Mouse (Mus musculus) heart, embryonic 15.5 days (tissue): ENCODE data around the gene Gm5089. TPM values are rescaled to one million over a fixed set of nuclear protein-coding genes. Genes with fewer than 3 reads are reported as not detected.
A peak's percentile ranks its signal among the peaks of the same experiment; 100 is the strongest.

Experiments used
- ATAC-seq: fragments of 200-750 bp; cut with Nextera tagmentation; replicated peaks from 2 replicates; pipeline ENCODE4 v1.8.0; 2017; ENCODE audit warnings: low read depth, moderate TSS enrichment; ENCODE audit not compliant: insufficient number of reproducible peaks, insufficient read depth, low FRiP score
- H3K27ac ChIP-seq: fragments of 300-500 bp; sonication (generic); 2 replicates; pipeline ENCODE4 v1.5.1; 2015; ENCODE audit warnings: mild to moderate bottlenecking, inconsistent platforms
- H3K27me3 ChIP-seq: fragments of 300-500 bp; sonication (generic); 2 replicates; pipeline ENCODE4 v1.6.1; 2015; ENCODE audit warnings: inconsistent platforms
- H3K36me3 ChIP-seq: fragments of 300-500 bp; sonication (generic); 2 replicates; pipeline ENCODE4 v1.6.1; 2015; ENCODE audit warnings: mild to moderate bottlenecking, inconsistent platforms
- H3K4me1 ChIP-seq: fragments of 300-500 bp; sonication (generic); replicated peaks from 2 replicates; pipeline ENCODE4 v1.6.1; 2015; ENCODE audit warnings: inconsistent platforms
- H3K4me2 ChIP-seq: fragments of 300-500 bp; sonication (generic); 2 replicates; pipeline ENCODE4 v1.6.1; 2015; ENCODE audit warnings: inconsistent platforms, mild to moderate bottlenecking, moderate library complexity
- H3K4me3 ChIP-seq: fragments of 300-500 bp; sonication (generic); 2 replicates; pipeline ENCODE4 v1.5.1; 2015; ENCODE audit warnings: mild to moderate bottlenecking, inconsistent platforms
- H3K9ac ChIP-seq: fragments of 300-500 bp; sonication (generic); 2 replicates; pipeline ENCODE4 v1.6.1; 2015; ENCODE audit warnings: mild to moderate bottlenecking, inconsistent platforms
- H3K9me3 ChIP-seq: fragments of 300-500 bp; sonication (generic); replicated peaks from 2 replicates; pipeline ENCODE4 v1.6.1; 2016; ENCODE audit warnings: inconsistent platforms
- WGBS: fragments of 180-500 bp; shearing (Covaris S2); methylation state at CpG from one replicate; pipeline ENCODE4 v1.1.7; 2015; ENCODE audit warnings: mixed read lengths; 5-methylcytosine and 5-hydroxymethylcytosine counted together
- polyA plus RNA-seq: library from polyadenylated mRNA; unstranded; fragments of >200 nt; fragmentation: Nextera tagmentation; extraction: Ambion mirVana; gene quantifications from 2 replicates; pipeline ENCODE4 v1.2.1, GENCODE M21; 2015

Gm5089 gene
- polyA plus RNA-seq = not detected in 2 replicates

GRCm38 (mm10) chr14:122450496-122451382 is at the start of gene Gm5089:
Gene Gm5089, minus strand, starts transcription at chr14:122451115.
- peaks cover 97% of the 10 kb centered on the region for H3K27me3 ChIP-seq
- H3K9ac ChIP-seq = peak within 1 kb of the TSS; percentile 40
- 1% methylated on average over 59 of the region's 59 CpGs for WGBS
- peaks cover 20% of the 10 kb centered on the region for H3K4me1 ChIP-seq
- H3K9me3 ChIP-seq = no peaks in the 10 kb centered on the region
- H3K4me3 ChIP-seq = peak within 1 kb of the TSS; percentile 51
- H3K36me3 ChIP-seq = no peaks in the 10 kb centered on the region
- peak within 1 kb of the TSS; percentile 78 for H3K4me2 ChIP-seq
- ATAC-seq = peak; percentile 24; the same call in 1 of the 2 replicates
- H3K27ac ChIP-seq = no peak within 1 kb of the TSS

- no peaks in the 10 kb centered on the region for H3K36me3 ChIP-seq
- no peak overlapping the region for H3K9ac ChIP-seq
- WGBS = 67% methylated on average over 1 of the region's 1 CpGs
- H3K4me1 ChIP-seq = peaks cover 7% of the 10 kb centered on the region
- no peak overlapping the region for H3K27ac ChIP-seq
- no peak overlapping the region for H3K4me3 ChIP-seq
- ATAC-seq = no peak
- no peak overlapping the region for H3K4me2 ChIP-seq
- H3K9me3 ChIP-seq = no peaks in the 10 kb centered on the region
- peaks cover 66% of the 10 kb centered on the region for H3K27me3 ChIP-seq
Observed at GRCm38 (mm10) chr14:122492015-122492414, 41.1 kb upstream of the Gm5089 start.

GRCm38 (mm10) chr14:122491521-122491920 is 40.6 kb upstream of the Gm5089 start:
- 72% methylated on average over 6 of the region's 6 CpGs for WGBS
- H3K4me2 ChIP-seq = no peak overlapping the region
- H3K36me3 ChIP-seq = no peaks in the 10 kb centered on the region
- no peak for ATAC-seq
- peaks cover 7% of the 10 kb centered on the region for H3K4me1 ChIP-seq
- H3K9me3 ChIP-seq = no peaks in the 10 kb centered on the region
- no peak overlapping the region for H3K27ac ChIP-seq
- H3K9ac ChIP-seq = no peak overlapping the region
- no peak overlapping the region for H3K4me3 ChIP-seq
- peaks cover 70% of the 10 kb centered on the region for H3K27me3 ChIP-seq

- Histone ChIP-seq H3K27me3 (peaks cover 78% of the 10 kb centered on the region), H3K9me3 (no peaks in the 10 kb centered on the region), H3K9ac (no peak within 1 kb of the TSS), H3K4me2 (peak within 1 kb of the TSS; percentile 55), H3K4me3 (peak within 1 kb of the TSS; percentile 35), H3K27ac (no peak within 1 kb of the TSS), H3K4me1 (peaks cover 7% of the 10 kb centered on the region), H3K36me3 (no peaks in the 10 kb centered on the region)
- 3% methylated on average over 51 of the region's 51 CpGs for WGBS
- ATAC-seq = no peak
Observed at GRCm38 (mm10) chr14:122490441-122491328, 39.8 kb upstream of the Gm5089 start, which contains the start of gene Gm10837. Gene Gm10837, plus strand, starts transcription at chr14:122490586.

GRCm38 (mm10) chr14:122489686-122490414 is 38.9 kb upstream of the Gm5089 start:
- Histone ChIP-seq H3K27ac (no peak overlapping the region), H3K9ac (no peak overlapping the region), H3K27me3 (peaks cover 87% of the 10 kb centered on the region), H3K9me3 (no peaks in the 10 kb centered on the region), H3K4me3 (peak overlapping the region; percentile 35), H3K36me3 (no peaks in the 10 kb centered on the region), H3K4me2 (peak overlapping the region; percentile 55; the same call in 1 of the 2 replicates), H3K4me1 (peaks cover 7% of the 10 kb centered on the region)
- 7% methylated on average over 12 of the region's 12 CpGs for WGBS
- no peak for ATAC-seq

- peaks cover 89% of the 10 kb centered on the region for H3K27me3 ChIP-seq
- 2% methylated on average over 5 of the region's 5 CpGs for WGBS
- no peak overlapping the region for H3K4me3 ChIP-seq
- H3K9ac ChIP-seq = no peak overlapping the region
- no peaks in the 10 kb centered on the region for H3K36me3 ChIP-seq
- no peak for ATAC-seq
- peaks cover 7% of the 10 kb centered on the region for H3K4me1 ChIP-seq
- no peak overlapping the region for H3K27ac ChIP-seq
- H3K4me2 ChIP-seq = no peak overlapping the region
- H3K9me3 ChIP-seq = no peaks in the 10 kb centered on the region
Observed at GRCm38 (mm10) chr14:122489041-122489440, 38.1 kb upstream of the Gm5089 start.

- Histone ChIP-seq H3K4me2 (no peak overlapping the region), H3K9me3 (no peaks in the 10 kb centered on the region), H3K4me1 (peaks cover 7% of the 10 kb centered on the region), H3K4me3 (no peak overlapping the region), H3K27me3 (peaks cover 90% of the 10 kb centered on the region), H3K36me3 (no peaks in the 10 kb centered on the region), H3K27ac (no peak overlapping the region), H3K9ac (no peak overlapping the region)
- ATAC-seq = no peak
- WGBS = 8% methylated on average over 5 of the region's 5 CpGs
Observed at GRCm38 (mm10) chr14:122487366-122487765, 36.5 kb upstream of the Gm5089 start.

- H3K27ac ChIP-seq = no peak overlapping the region
- no peak for ATAC-seq
- WGBS = 20% methylated on average over 1 of the region's 1 CpGs
Observed at GRCm38 (mm10) chr14:122486611-122487010, 35.7 kb upstream of the Gm5089 start.

GRCm38 (mm10) chr14:122485635-122486181 is 34.8 kb upstream of the Gm5089 start:
- Histone ChIP-seq H3K27ac (no peak overlapping the region), H3K4me1 (peaks cover 5% of the 10 kb centered on the region), H3K36me3 (no peaks in the 10 kb centered on the region), H3K9ac (no peak overlapping the region), H3K4me2 (no peak overlapping the region), H3K27me3 (peaks cover 95% of the 10 kb centered on the region), H3K9me3 (no peaks in the 10 kb centered on the region), H3K4me3 (no peak overlapping the region)
- no peak for ATAC-seq
- 4% methylated on average over 12 of the region's 12 CpGs for WGBS

More at GRCm38 (mm10) chr14:122486611-122487010, 35.7 kb upstream of the Gm5089 start:
- Histone ChIP-seq H3K9ac (no peak overlapping the region), H3K4me2 (no peak overlapping the region), H3K4me1 (peaks cover 7% of the 10 kb centered on the region), H3K27me3 (peaks cover 95% of the 10 kb centered on the region), H3K36me3 (no peaks in the 10 kb centered on the region), H3K9me3 (no peaks in the 10 kb centered on the region), H3K4me3 (no peak overlapping the region)

GRCm38 (mm10) chr14:122484844-122485551 is 34.1 kb upstream of the Gm5089 start:
- Histone ChIP-seq H3K4me1 (no peaks in the 10 kb centered on the region), H3K27me3 (peaks cover 94% of the 10 kb centered on the region), H3K36me3 (no peaks in the 10 kb centered on the region), H3K9me3 (no peaks in the 10 kb centered on the region), H3K27ac (no peak overlapping the region), H3K9ac (no peak overlapping the region), H3K4me2 (no peak overlapping the region), H3K4me3 (no peak overlapping the region)
- ATAC-seq = no peak
- 2% methylated on average over 23 of the region's 24 CpGs for WGBS
